Mouse (Mus musculus) left cerebral cortex, adult 18-20 months (tissue): ENCODE measurements around the gene Brf1. TPM values are rescaled to one million over a fixed set of nuclear protein-coding genes. Genes with fewer than 3 reads are reported as not detected.
A peak's percentile ranks its signal among the peaks of the same experiment; 100 is the strongest.

ENCODE experiments used
- DNase-seq, 2 experiments: peaks; one replicate each; pipeline ENCODE4 v3.0.0; 2021 to 2022; ENCODE audit warnings: low spot score in 2 of 2, mixed read lengths in 1 of 2
- total RNA-seq, 2 experiments: library from RNA; stranded (reverse); gene quantifications; 2 replicates each; pipeline ENCODE4 v1.2.3; 2021

The Brf1 gene
- total RNA-seq, 2 experiments from 2014 or later, result 45.0 to 47.0 TPM

- DNase-seq, result no peak
Measured at GRCm38 (mm10) chr12:113021488-113021887, 21.0 kb upstream of the Brf1 start.

- DNase-seq, result no peak
Measured at GRCm38 (mm10) chr12:113018763-113019162, 18.3 kb upstream of the Brf1 start.

- no peak for DNase-seq
Measured at GRCm38 (mm10) chr12:113017429-113017984, 17.0 kb upstream of the Brf1 start.

- DNase-seq, result peak; percentile 80 to 86
Measured at GRCm38 (mm10) chr12:113016976-113017375, 16.5 kb upstream of the Brf1 start.

- DNase-seq, result no peak
Measured at GRCm38 (mm10) chr12:113015956-113016355, 15.5 kb upstream of the Brf1 start.

GRCm38 (mm10) chr12:113014561-113015556, 14.4 kb upstream of the Brf1 start:
- peak in 1 of 2 experiments; percentile 12 for DNase-seq

- DNase-seq, result peak; percentile 91 to 94
Measured at GRCm38 (mm10) chr12:113013604-113014558, 13.4 kb upstream of the Brf1 start, which contains the start of gene Pacs2. TSS of gene Pacs2 (plus strand) at chr12:113014508.

GRCm38 (mm10) chr12:113013021-113013491, 12.6 kb upstream of the Brf1 start:
- DNase-seq, result peak; percentile 16 to 17

GRCm38 (mm10) chr12:113012443-113012842, 11.9 kb upstream of the Brf1 start:
- no peak for DNase-seq

GRCm38 (mm10) chr12:113011702-113012360, 11.3 kb upstream of the Brf1 start:
- DNase-seq, result no peak

GRCm38 (mm10) chr12:113004993-113005392, 4.5 kb upstream of the Brf1 start:
- peak; percentile 64 to 66 for DNase-seq

- no peak for DNase-seq
Measured at GRCm38 (mm10) chr12:113004011-113004410, 3.5 kb upstream of the Brf1 start.

GRCm38 (mm10) chr12:113002667-113003066, 2.2 kb upstream of the Brf1 start:
- no peak for DNase-seq

GRCm38 (mm10) chr12:113001133-113001474, 600 bp upstream of the Brf1 start:
- no peak for DNase-seq

GRCm38 (mm10) chr12:112999569-113000293, 773 bp downstream of the Brf1 start:
- DNase-seq, result no peak

- DNase-seq, result no peak
Measured at GRCm38 (mm10) chr12:112994153-112994552, 6.4 kb downstream of the Brf1 start.

GRCm38 (mm10) chr12:112991444-112991843, 9.1 kb downstream of the Brf1 start:
- DNase-seq, result no peak

- DNase-seq, result no peak
Measured at GRCm38 (mm10) chr12:112990706-112991405, 9.6 kb downstream of the Brf1 start.

- no peak for DNase-seq
Measured at GRCm38 (mm10) chr12:112987877-112988276, 12.6 kb downstream of the Brf1 start.
